Mouse (Mus musculus) hindbrain, embryonic 12.5 days (tissue): ENCODE results near the gene Hoxa7. TPM values are rescaled to one million over a fixed set of nuclear protein-coding genes. Genes with fewer than 3 reads are reported as not detected.

Experiments
- ATAC-seq: fragments of 200-750 bp; cut with Nextera tagmentation; 2 replicates; pipeline ENCODE4 v1.8.0; 2017; ENCODE audit warnings: moderate TSS enrichment; ENCODE audit not compliant: low FRiP score
- H3K27ac ChIP-seq: fragments of 300-500 bp; sonication (generic); 2 replicates; pipeline ENCODE4 v1.5.1; 2016; ENCODE audit warnings: mild to moderate bottlenecking
- H3K27me3 ChIP-seq: fragments of 300-500 bp; sonication (generic); 2 replicates; pipeline ENCODE4 v1.6.1; 2016; ENCODE audit warnings: mild to moderate bottlenecking
- H3K36me3 ChIP-seq: fragments of 300-500 bp; sonication (generic); 2 replicates; pipeline ENCODE4 v1.6.1; 2016; ENCODE audit warnings: mild to moderate bottlenecking
- H3K4me1 ChIP-seq: fragments of 300-500 bp; sonication (generic); 2 replicates; pipeline ENCODE4 v1.6.1; 2016
- H3K4me2 ChIP-seq: fragments of 300-500 bp; sonication (generic); replicated peaks from 2 replicates; pipeline ENCODE4 v1.6.1; 2016; ENCODE audit warnings: mild to moderate bottlenecking
- H3K4me3 ChIP-seq: fragments of 300-500 bp; sonication (generic); 2 replicates; pipeline ENCODE4 v1.5.1; 2016; ENCODE audit warnings: mild to moderate bottlenecking
- H3K9ac ChIP-seq: fragments of 300-500 bp; sonication (generic); 2 replicates; pipeline ENCODE4 v1.6.1; 2016; ENCODE audit warnings: mild to moderate bottlenecking, moderate library complexity
- H3K9me3 ChIP-seq: fragments of 300-500 bp; sonication (generic); replicated peaks from 2 replicates; pipeline ENCODE4 v1.6.1; 2016; ENCODE audit warnings: mild to moderate bottlenecking
- WGBS: fragments of 180-500 bp; shearing (Covaris S2); methylation state at CpG from one replicate; pipeline ENCODE4 v1.1.7; 2016; 5-methylcytosine and 5-hydroxymethylcytosine counted together
- polyA plus RNA-seq: library from polyadenylated mRNA; unstranded; fragments of >200 nt; fragmentation: Nextera tagmentation; extraction: Ambion mirVana; gene quantifications from 2 replicates; pipeline ENCODE4 v1.2.1, GENCODE M21; 2016

The Hoxa7 gene
- polyA plus RNA-seq, 1 experiment from 2014 or later, result 0.79 TPM

DNA sequence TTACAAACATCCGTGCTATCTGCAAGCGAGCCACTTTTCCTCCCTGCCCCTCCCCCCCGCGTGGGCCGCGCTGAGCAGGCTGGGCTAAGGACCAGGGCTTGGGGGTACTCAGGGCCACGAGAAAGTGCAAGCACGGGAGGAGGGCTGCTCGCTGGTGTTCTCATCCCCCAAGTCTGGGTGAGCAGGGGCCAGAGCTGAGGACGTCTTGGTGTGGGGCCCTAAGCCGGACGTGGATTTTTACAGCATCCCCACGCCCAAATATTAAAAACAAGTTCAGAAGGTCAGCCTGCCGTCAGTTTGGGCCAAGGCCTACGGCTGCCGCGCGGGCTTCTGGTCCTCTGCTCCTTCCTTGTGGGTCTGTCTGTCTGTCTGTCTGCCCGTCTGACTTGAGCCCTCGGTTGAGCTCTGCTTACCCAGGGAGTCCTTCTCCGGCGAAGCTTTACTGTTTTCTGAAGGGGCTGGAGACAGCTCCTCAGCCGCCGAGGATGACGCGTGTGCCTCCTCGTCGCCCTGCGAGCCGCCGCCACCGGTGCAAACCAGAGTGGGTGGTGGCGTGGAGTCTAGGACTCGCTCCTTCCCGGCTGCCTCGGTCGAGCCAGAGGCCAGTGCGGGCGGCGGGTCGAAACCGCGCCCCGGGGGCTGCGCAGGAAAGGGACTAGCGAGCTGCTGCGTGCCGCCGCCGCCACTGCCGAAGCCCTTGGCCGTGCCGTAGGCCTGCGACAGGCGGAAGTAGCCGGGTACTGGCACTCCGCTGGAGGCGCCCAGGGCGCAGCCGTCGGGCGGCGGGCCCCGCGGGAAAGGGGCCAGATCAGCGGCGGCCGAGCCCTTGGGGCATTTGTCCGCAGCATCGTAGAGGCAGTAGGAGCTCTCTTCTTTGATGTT, 12.1 kb upstream of the Hoxa7 start:
- Histone ChIP-seq H3K36me3 (no peaks in the 10 kb centered on the region), H3K27ac (no peak overlapping the region), H3K27me3 (peaks cover 94% of the 10 kb centered on the region), H3K9me3 (no peaks in the 10 kb centered on the region), H3K4me3 (no peak overlapping the region), H3K4me1 (no peaks in the 10 kb centered on the region), H3K4me2 (no peak overlapping the region), H3K9ac (no peak overlapping the region)
- no peak for ATAC-seq
- whole genome bisulfite sequencing, result 1% methylated on average over 70 of the region's 70 CpGs

DNA sequence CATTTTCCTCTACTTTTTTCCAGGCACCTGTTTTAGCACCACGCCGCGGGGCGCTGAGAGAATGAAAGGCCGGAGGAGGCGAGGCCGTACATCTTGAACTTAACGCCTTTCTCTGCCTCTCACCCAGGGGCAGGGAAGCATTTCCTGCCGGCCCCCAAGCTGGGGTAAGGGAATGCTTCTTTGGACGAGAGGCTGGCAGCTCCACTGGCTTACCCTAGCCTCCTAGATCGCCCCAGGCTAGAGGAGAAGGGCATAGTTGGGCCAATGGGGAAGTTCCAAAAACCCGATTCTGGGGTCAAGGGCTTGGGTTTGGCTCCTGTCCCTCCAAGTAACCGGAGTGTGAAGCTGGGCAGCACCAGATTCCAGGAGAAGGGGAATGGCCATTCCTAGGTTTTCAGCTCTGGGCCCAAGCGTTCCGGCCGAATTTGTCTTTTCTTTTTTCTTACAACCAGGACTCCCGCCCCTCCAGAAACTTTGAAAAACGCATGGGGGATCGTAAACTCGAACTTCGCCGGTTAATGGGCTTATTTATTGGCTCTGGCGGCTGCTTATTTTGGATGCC, 11.4 kb upstream of the Hoxa7 start:
- WGBS, result 2% methylated on average over 23 of the region's 23 CpGs
- Histone ChIP-seq H3K27me3 (peaks cover 94% of the 10 kb centered on the region), H3K27ac (no peak overlapping the region), H3K36me3 (no peaks in the 10 kb centered on the region), H3K9ac (no peak overlapping the region), H3K9me3 (no peaks in the 10 kb centered on the region), H3K4me2 (no peak overlapping the region), H3K4me1 (no peaks in the 10 kb centered on the region), H3K4me3 (no peak overlapping the region)
- no peak for ATAC-seq

GRCm38 (mm10) chr6:52232568-52232965, 10.9 kb upstream of the Hoxa7 start:
- no peak overlapping the region for H3K4me2 ChIP-seq
- H3K36me3 ChIP-seq, result no peaks in the 10 kb centered on the region
- H3K4me1 ChIP-seq, result no peaks in the 10 kb centered on the region
- H3K9ac ChIP-seq, result no peak overlapping the region
- peaks cover 94% of the 10 kb centered on the region for H3K27me3 ChIP-seq
- under 1% methylated on average over 18 of the region's 18 CpGs for WGBS
- H3K27ac ChIP-seq, result no peak overlapping the region
- H3K9me3 ChIP-seq, result no peaks in the 10 kb centered on the region
- ATAC-seq, result no peak
- no peak overlapping the region for H3K4me3 ChIP-seq

GRCm38 (mm10) chr6:52231885-52232567, 10.4 kb upstream of the Hoxa7 start:
- H3K36me3 ChIP-seq, result no peaks in the 10 kb centered on the region
- no peak overlapping the region for H3K4me2 ChIP-seq
- no peaks in the 10 kb centered on the region for H3K4me1 ChIP-seq
- H3K27me3 ChIP-seq, result peaks cover 94% of the 10 kb centered on the region
- WGBS, result 1% methylated on average over 18 of the region's 18 CpGs
- no peaks in the 10 kb centered on the region for H3K9me3 ChIP-seq
- ATAC-seq, result no peak
- no peak overlapping the region for H3K9ac ChIP-seq
- H3K4me3 ChIP-seq, result no peak overlapping the region
- H3K27ac ChIP-seq, result no peak overlapping the region

- no peak for ATAC-seq
- H3K4me2 ChIP-seq, result no peak within 1 kb of the TSS
- WGBS, result 4% methylated on average over 19 of the region's 36 CpGs
Observed at GRCm38 (mm10) chr6:52230516-52231165, 9.0 kb upstream of the Hoxa7 start, which contains the start of gene Hoxa9. Hoxa9 (minus strand) TSS chr6:52231089.

GRCm38 (mm10) chr6:52229558-52230416, 8.1 kb upstream of the Hoxa7 start:
- Histone ChIP-seq H3K4me2 (no peak overlapping the region), H3K4me1 (0 out of 2 replicates have a peak, but pooled peaks cover 4% of the 10 kb centered on the region), H3K9ac (no peak overlapping the region), H3K4me3 (no peak overlapping the region), H3K27ac (no peak overlapping the region), H3K36me3 (no peaks in the 10 kb centered on the region), H3K27me3 (peaks cover 94% of the 10 kb centered on the region), H3K9me3 (no peaks in the 10 kb centered on the region)
- 1% methylated on average over 44 of the region's 44 CpGs for WGBS
- no peak for ATAC-seq

More at GRCm38 (mm10) chr6:52230516-52231165, 9.0 kb upstream of the Hoxa7 start, which contains the start of gene Hoxa9:
- H3K9ac ChIP-seq, result no peak within 1 kb of the TSS
- H3K27me3 ChIP-seq, result peaks cover 94% of the 10 kb centered on the region
- no peaks in the 10 kb centered on the region for H3K9me3 ChIP-seq
- 0 out of 2 replicates have a peak, but pooled peaks cover 3% of the 10 kb centered on the region for H3K4me1 ChIP-seq
- no peak within 1 kb of the TSS for H3K27ac ChIP-seq
- H3K36me3 ChIP-seq, result no peaks in the 10 kb centered on the region
- H3K4me3 ChIP-seq, result no peak within 1 kb of the TSS

DNA sequence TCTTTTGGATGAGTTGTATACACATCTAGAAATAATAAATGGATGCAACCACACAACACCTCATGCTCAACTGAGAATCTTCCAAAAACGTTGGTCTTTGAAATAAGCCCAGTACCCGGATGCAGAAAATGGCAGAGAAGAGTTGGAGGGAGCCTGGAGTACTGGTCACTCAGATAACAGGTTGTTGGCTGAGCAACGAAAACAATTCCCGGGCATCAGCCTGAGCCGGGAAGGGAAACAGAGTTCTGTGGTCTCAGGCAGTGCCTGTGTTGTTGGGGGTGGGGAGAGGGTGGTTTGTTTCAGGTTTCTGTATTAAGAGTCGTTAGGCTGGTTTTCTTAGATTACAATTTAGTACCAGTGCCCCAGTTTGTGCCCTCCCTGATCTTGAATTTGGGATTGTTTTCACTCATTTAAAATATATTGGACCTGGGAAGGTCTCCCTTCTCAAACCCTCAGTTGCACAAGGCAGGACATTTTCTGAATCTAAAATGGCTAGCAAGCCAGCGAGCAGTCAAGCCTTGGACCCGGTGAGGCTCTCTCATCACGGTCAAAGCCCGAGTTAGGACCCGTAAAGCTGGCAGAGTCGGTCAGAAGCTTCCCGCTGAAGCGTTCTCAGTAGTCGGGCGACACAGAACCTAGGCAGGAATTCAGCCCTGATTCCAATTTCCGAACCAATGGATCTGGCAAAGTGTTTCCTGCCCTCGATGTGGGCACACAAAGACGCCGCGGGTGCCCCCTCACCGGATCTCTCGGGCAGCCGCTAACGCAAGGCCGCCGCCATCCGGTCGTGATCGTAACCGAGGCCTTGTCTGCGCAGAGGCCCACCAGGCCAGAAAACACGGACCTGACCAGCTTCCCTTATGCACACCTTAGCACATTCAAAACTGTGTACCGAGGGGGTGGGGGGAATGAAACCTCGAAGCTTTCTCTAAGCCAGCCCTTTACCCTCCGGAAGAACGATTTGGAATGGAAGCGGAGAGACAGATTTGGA, 7.1 kb upstream of the Hoxa7 start:
- H3K4me1 ChIP-seq, result 0 out of 2 replicates have a peak, but pooled peaks cover 4% of the 10 kb centered on the region
- H3K9ac ChIP-seq, result no peak overlapping the region
- no peaks in the 10 kb centered on the region for H3K9me3 ChIP-seq
- H3K4me2 ChIP-seq, result no peak overlapping the region
- H3K4me3 ChIP-seq, result no peak overlapping the region
- no peaks in the 10 kb centered on the region for H3K36me3 ChIP-seq
- ATAC-seq, result no peak
- WGBS, result 1% methylated on average over 38 of the region's 38 CpGs
- peaks cover 94% of the 10 kb centered on the region for H3K27me3 ChIP-seq
- H3K27ac ChIP-seq, result no peak overlapping the region

DNA sequence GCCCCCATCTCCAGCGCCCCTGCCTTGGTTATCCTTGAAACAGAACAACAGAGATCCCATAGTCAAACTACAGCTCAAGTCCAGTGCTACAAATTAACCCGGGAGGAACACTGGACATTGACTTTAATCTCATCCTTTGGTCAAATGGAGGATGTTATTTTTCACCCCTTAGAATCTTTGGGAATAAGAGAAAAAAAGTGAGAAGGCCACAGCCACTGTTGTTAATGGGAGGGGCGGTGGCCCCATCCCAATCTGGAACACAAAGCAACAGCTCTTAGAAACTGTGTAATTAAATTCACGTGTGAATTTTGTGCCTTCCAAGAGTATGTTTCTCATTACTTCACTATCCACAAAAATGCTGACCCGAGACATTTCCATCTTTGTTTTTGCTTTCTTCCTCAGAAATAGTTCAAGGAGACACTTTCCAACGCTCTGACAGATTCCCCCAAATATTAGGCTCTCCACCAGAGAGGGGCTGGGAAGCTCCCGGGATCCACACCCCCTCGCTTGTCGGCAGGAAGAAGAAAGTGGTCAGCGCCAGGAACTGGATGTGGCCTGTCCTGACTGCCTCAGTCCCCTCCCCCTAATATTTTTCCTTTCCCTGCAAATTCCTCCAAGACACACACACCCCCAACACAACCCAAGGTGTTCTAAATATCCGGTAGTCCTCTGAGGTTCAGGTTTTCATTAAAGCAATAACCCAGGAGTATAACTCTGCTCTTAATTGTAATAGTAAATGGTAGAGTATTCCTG, 6.0 kb upstream of the Hoxa7 start:
- WGBS, result 4% methylated on average over 11 of the region's 11 CpGs

DNA sequence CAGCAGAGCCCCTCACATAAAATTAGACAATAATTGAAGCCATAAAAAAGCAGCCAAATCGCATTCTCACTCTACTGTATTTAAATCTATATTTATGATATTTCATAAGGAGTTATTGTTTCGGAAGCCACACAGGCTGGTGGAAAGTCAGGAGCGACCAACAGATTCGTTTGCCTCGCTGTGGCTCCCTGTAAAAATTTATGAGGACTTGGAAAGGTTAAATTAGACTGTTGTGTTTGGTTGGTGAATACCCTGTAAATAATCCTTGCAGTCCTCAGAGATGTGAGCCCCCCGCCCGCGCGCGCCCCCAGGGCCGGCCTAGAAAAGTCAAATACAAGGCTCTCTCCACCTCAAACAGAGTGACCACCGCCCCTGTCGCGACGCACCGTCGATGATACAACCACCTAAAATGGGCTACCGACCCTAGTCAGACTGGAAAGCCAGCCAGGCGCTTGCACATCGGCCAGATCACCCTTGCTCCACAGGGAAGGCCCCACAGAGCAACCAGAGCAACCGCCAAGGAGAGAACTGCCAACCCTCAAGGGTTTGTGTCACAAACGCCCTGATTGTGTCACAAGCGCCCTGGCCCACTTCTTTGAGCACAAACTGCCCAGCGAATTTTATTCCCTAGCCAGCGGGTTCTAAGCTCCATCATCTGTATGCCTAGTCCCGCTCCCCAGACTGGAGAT, 5.1 kb upstream of the Hoxa7 start:
- H3K4me2 ChIP-seq, result no peak overlapping the region
- H3K9me3 ChIP-seq, result no peaks in the 10 kb centered on the region
- H3K36me3 ChIP-seq, result no peaks in the 10 kb centered on the region
- H3K27me3 ChIP-seq, result peaks cover 94% of the 10 kb centered on the region
- peaks cover 6% of the 10 kb centered on the region; the same call in 1 of the 2 replicates for H3K4me1 ChIP-seq
- no peak for ATAC-seq
- H3K9ac ChIP-seq, result no peak overlapping the region
- 2% methylated on average over 26 of the region's 26 CpGs for WGBS
- H3K27ac ChIP-seq, result no peak overlapping the region
- H3K4me3 ChIP-seq, result no peak overlapping the region

More for the DNA sequence above, 6.0 kb upstream of the Hoxa7 start:
- H3K9me3 ChIP-seq, result no peaks in the 10 kb centered on the region
- ATAC-seq, result no peak
- H3K27me3 ChIP-seq, result peaks cover 94% of the 10 kb centered on the region
- H3K4me3 ChIP-seq, result no peak overlapping the region
- H3K4me1 ChIP-seq, result 0 out of 2 replicates have a peak, but pooled peaks cover 4% of the 10 kb centered on the region
- H3K4me2 ChIP-seq, result no peak overlapping the region
- H3K27ac ChIP-seq, result no peak overlapping the region
- no peaks in the 10 kb centered on the region for H3K36me3 ChIP-seq
- no peak overlapping the region for H3K9ac ChIP-seq
